Mouse (Mus musculus): Measurements from ENCODE around the gene Arl5a. TPM values are rescaled to one million over a fixed set of nuclear protein-coding genes. Genes with fewer than 3 reads are reported as not detected.

Arl5a gene
- polyA plus RNA-seq, 1 experiment from 2014 or later = 25.8 TPM

DNA sequence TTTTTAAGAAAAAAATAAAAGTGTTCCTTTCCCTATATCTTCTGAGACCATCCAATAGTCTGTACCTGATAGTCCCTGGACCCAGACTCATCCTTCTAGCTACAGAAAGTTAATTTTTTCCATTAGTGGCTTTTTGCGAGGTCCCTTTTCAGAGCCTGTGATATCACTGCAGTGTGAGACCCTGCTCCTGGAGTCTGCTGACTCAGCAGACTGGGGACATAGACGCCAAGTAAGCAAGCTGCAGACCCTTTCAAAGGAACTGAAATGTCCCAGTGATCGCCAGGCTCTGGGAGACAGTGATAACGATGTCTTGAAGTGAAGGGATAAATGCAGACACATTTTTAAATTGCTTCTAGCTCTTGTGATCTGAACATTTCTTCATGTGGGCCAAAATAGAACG, 21.9 kb upstream of the Arl5a start:
- Histone ChIP-seq H3K9ac (ENCODE audit: low read depth, low read length) (no peak overlapping the region), H3K9me3 (ENCODE audit: control insufficient read depth, low read length) (no peaks in the 10 kb centered on the region), H3K4me1 (ENCODE audit: control insufficient read depth, insufficient read depth, low read depth, low read length) (no peaks in the 10 kb centered on the region), H3K36me3 (ENCODE audit: control insufficient read depth, insufficient read depth, low read length) (peaks cover 6% of the 10 kb centered on the region; the same call in 1 of the 2 replicates), H3K4me3 (ENCODE audit: low read length) (no peak overlapping the region), H3K4me2 (ENCODE audit: low read length) (no peak overlapping the region), H3K27ac (ENCODE audit: low read depth, low read length) (no peak overlapping the region), H3K27me3 (replicated peaks; ENCODE audit: control insufficient read depth, insufficient read depth, low read length) (no peaks in the 10 kb centered on the region)
- ATAC-seq = no peak
- 83% methylated on average over 5 of the region's 5 CpGs for WGBS

DNA sequence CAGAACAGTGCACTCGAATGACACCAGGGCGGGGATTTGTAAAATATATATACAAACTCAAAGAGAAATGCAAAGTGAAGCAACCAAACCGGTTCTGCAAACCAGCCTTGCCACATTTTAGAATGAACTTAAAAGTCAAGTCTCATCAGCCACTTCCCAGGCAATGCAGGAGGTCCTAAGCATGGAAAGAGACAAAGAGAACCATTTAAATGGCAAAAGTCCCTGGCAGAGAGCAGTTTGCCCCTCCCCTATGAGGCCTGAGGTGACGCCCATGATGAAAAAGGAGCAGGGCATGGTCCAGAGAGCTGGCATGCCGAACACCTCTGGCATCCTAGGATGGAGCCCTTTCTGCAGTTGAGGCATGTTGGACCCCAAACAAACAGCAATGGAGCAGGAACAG, 17.4 kb upstream of the Arl5a start:
- Histone ChIP-seq H3K4me3 (ENCODE audit: low read length) (no peak overlapping the region), H3K36me3 (ENCODE audit: control insufficient read depth, insufficient read depth, low read length) (no peaks in the 10 kb centered on the region), H3K4me1 (ENCODE audit: control insufficient read depth, insufficient read depth, low read depth, low read length) (peaks cover 2% of the 10 kb centered on the region; the same call in 1 of the 2 replicates), H3K9ac (ENCODE audit: low read depth, low read length) (no peak overlapping the region), H3K4me2 (ENCODE audit: low read length) (no peak overlapping the region), H3K27ac (ENCODE audit: low read depth, low read length) (no peak overlapping the region), H3K9me3 (ENCODE audit: control insufficient read depth, low read length) (no peaks in the 10 kb centered on the region), H3K27me3 (replicated peaks; ENCODE audit: control insufficient read depth, insufficient read depth, low read length) (no peaks in the 10 kb centered on the region)
- 37% methylated on average over 5 of the region's 5 CpGs for WGBS
- ATAC-seq = no peak

DNA sequence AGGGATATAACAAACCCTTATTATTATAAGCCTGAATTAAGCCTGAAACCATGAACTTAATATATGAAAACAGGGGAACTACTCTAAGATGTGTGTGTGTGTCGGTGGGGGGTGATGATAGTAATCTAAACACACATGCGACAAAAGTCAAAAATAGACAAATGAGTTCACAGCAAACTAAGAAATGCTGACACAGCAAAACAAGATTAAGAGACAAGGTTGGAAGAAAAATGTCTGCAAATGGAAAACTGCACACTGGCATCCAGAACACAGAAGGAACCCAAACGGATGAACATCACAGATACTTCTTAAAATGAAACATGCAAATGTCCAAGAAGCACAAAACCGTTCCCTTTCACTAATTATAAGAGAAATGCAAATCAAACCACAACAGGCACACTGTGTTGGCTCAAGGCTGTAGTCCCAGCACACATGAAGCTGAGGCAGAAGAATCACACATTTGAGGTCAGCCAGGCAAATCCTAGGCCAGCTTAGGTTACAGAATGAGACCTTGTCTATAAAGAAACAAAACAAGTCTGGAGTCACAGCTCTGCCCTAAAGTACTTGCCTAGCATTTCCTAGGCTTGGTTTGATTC, 15.8 kb upstream of the Arl5a start:
- Histone ChIP-seq H3K9me3 (ENCODE audit: control insufficient read depth, low read length) (no peaks in the 10 kb centered on the region), H3K36me3 (ENCODE audit: control insufficient read depth, insufficient read depth, low read length) (no peaks in the 10 kb centered on the region), H3K4me2 (ENCODE audit: low read length) (no peak overlapping the region), H3K4me3 (ENCODE audit: low read length) (no peak overlapping the region), H3K27me3 (replicated peaks; ENCODE audit: control insufficient read depth, insufficient read depth, low read length) (no peaks in the 10 kb centered on the region), H3K27ac (ENCODE audit: low read depth, low read length) (no peak overlapping the region), H3K9ac (ENCODE audit: low read depth, low read length) (no peak overlapping the region), H3K4me1 (ENCODE audit: control insufficient read depth, insufficient read depth, low read depth, low read length) (peaks cover 2% of the 10 kb centered on the region; the same call in 1 of the 2 replicates)
- 87% methylated on average over 4 of the region's 4 CpGs for WGBS
- no peak for ATAC-seq

DNA sequence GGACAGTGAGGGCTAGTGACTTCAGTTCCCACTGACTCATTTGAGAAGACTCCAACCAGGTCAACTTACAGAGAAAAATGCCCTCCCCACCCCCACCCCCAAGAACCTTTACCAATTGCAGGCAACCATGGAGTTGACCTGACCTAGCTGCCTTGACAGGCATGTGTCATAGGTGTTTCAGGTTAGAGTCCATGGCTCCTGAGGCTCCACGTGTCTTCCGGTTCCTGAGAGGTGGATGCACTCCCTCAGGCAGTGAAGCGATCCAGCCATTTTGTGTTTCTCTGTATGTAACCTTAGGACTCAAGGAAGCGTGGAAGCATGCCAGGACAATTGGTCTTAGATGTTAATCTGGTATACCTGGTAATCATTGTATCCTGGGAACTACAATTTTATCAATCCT, 13.7 kb upstream of the Arl5a start:
- ATAC-seq = no peak
- WGBS = 95% methylated on average over 4 of the region's 4 CpGs
- Histone ChIP-seq H3K36me3 (ENCODE audit: control insufficient read depth, insufficient read depth, low read length) (0 out of 2 replicates have a peak, but pooled peaks cover 4% of the 10 kb centered on the region), H3K9me3 (ENCODE audit: control insufficient read depth, low read length) (no peaks in the 10 kb centered on the region), H3K4me1 (ENCODE audit: control insufficient read depth, insufficient read depth, low read depth, low read length) (peaks cover 2% of the 10 kb centered on the region; the same call in 1 of the 2 replicates), H3K4me3 (ENCODE audit: low read length) (no peak overlapping the region), H3K27ac (ENCODE audit: low read depth, low read length) (no peak overlapping the region), H3K4me2 (ENCODE audit: low read length) (no peak overlapping the region), H3K27me3 (replicated peaks; ENCODE audit: control insufficient read depth, insufficient read depth, low read length) (no peaks in the 10 kb centered on the region), H3K9ac (ENCODE audit: low read depth, low read length) (no peak overlapping the region)

DNA sequence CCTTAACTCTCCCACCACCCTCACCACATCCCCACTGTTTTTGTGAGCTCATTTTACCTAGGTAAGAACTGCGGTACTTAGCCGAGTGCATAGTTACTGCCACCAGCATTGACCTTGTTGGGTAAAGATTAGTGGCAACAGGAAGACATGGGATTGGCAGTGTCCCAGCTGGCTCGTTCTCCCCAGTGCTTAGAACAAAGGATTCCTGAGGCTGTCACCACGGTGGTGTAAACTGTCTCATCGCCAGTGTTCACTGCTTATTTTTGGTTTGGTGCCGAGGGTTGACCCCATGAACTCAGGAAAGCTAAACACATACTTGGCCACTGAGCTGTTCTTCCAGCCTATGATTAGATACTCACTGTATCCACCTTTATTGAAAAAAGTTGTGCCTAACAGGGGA, 13.3 kb upstream of the Arl5a start:
- 46% methylated on average over 6 of the region's 6 CpGs for WGBS
- no peaks in the 10 kb centered on the region for H3K9me3 ChIP-seq (ENCODE audit: control insufficient read depth, low read length)
- H3K27ac ChIP-seq (ENCODE audit: low read depth, low read length) = no peak overlapping the region
- peaks cover 2% of the 10 kb centered on the region; the same call in 1 of the 2 replicates for H3K4me1 ChIP-seq (ENCODE audit: control insufficient read depth, insufficient read depth, low read depth, low read length)
- H3K4me3 ChIP-seq (ENCODE audit: low read length) = no peak overlapping the region
- H3K27me3 ChIP-seq (replicated peaks; ENCODE audit: control insufficient read depth, insufficient read depth, low read length) = no peaks in the 10 kb centered on the region
- peak; percentile 53; the same call in 1 of the 2 replicates for ATAC-seq
- H3K4me2 ChIP-seq (ENCODE audit: low read length) = no peak overlapping the region
- H3K36me3 ChIP-seq (ENCODE audit: control insufficient read depth, insufficient read depth, low read length) = 0 out of 2 replicates have a peak, but pooled peaks cover 4% of the 10 kb centered on the region
- no peak overlapping the region for H3K9ac ChIP-seq (ENCODE audit: low read depth, low read length)

DNA sequence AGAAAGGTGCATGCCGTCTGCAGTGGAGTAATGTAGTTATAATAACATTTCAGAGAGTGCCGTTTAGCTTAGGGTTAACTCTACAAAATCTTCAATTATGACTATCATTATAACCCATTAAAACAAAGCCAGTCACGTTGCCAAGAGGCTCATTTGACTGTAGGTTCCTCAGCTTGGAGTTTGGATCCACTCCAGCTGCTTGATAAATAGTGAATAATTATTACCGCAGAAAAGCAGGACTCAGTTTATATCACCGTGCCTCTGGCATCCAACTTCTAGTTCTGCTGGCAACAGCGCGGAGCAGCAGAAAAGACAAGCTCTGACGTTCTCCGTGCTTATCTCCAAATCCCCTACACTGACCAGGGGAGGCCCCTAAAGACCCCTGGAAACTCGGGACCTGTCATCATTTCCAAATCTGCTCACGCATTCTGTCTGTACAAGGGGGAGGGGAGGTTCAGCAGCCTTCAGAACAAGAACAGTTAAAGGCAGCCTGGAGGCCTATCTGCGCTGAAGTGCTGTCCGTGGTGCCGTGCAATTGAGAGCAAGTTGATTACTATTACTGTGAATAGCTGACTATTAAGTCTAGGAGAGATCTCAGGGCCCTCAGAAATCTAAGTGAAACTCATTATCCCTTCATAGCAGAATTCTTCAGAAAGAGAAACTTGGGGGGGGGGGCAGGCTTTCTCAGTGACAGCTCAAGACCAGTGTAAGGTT, 11.4 kb upstream of the Arl5a start:
- Histone ChIP-seq H3K4me1 (ENCODE audit: control insufficient read depth, insufficient read depth, low read depth, low read length) (peaks cover 2% of the 10 kb centered on the region; the same call in 1 of the 2 replicates), H3K4me3 (ENCODE audit: low read length) (no peak overlapping the region), H3K36me3 (ENCODE audit: control insufficient read depth, insufficient read depth, low read length) (0 out of 2 replicates have a peak, but pooled peaks cover 4% of the 10 kb centered on the region), H3K9ac (ENCODE audit: low read depth, low read length) (no peak overlapping the region), H3K9me3 (ENCODE audit: control insufficient read depth, low read length) (no peaks in the 10 kb centered on the region), H3K27ac (ENCODE audit: low read depth, low read length) (no peak overlapping the region), H3K27me3 (replicated peaks; ENCODE audit: control insufficient read depth, insufficient read depth, low read length) (no peaks in the 10 kb centered on the region), H3K4me2 (ENCODE audit: low read length) (no peak overlapping the region)
- peak; percentile 46; the same call in 1 of the 2 replicates for ATAC-seq
- WGBS = 48% methylated on average over 14 of the region's 14 CpGs

DNA sequence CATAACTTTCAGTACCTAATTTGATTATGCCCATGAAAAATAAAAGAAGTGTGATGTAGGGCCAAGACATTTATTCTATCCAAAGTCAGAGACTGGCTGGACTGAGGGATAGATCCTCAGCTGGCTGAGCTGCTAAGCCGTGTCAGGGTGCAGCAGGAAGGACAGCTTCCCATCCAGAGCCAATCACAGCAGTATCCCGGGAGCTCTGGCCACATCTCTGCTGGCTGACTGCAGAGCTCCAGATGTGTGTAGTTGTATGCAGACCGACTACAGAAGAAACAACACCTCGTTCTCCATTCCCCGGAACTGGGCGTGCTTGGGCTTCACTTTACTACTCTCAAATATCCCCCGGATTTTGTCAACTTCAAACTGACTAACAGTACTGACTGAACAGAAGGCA, 8.7 kb upstream of the Arl5a start:
- no peak for ATAC-seq
- no peak overlapping the region for H3K4me2 ChIP-seq (ENCODE audit: low read length)
- no peak overlapping the region for H3K27ac ChIP-seq (ENCODE audit: low read depth, low read length)
- 61% methylated on average over 7 of the region's 7 CpGs for WGBS
- H3K9me3 ChIP-seq (ENCODE audit: control insufficient read depth, low read length) = no peaks in the 10 kb centered on the region
- H3K4me3 ChIP-seq (ENCODE audit: low read length) = no peak overlapping the region
- 0 out of 2 replicates have a peak, but pooled peaks cover 4% of the 10 kb centered on the region for H3K36me3 ChIP-seq (ENCODE audit: control insufficient read depth, insufficient read depth, low read length)
- H3K9ac ChIP-seq (ENCODE audit: low read depth, low read length) = no peak overlapping the region
- H3K27me3 ChIP-seq (replicated peaks; ENCODE audit: control insufficient read depth, insufficient read depth, low read length) = no peaks in the 10 kb centered on the region
- H3K4me1 ChIP-seq (ENCODE audit: control insufficient read depth, insufficient read depth, low read depth, low read length) = peaks cover 2% of the 10 kb centered on the region; the same call in 1 of the 2 replicates

DNA sequence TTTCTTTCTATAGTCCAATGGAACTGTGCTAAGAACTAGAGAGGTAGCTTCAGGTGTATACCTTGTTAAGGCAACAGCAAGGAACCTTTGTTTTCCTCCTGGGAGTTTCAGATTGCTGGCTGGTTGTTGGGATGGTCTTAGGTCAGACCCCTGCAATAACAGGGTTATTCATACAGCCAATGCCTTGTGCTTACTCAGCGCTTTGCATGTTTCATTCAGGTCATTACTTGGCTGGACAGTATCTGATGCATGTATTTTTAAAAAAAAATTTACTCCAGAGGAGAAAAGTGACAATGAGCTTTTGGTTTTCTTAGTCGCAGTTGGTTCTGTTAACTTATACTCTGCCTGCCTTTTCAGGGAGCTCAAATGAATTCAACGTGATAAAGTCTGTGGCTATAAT, 2.7 kb upstream of the Arl5a start:
- Histone ChIP-seq H3K27me3 (replicated peaks; ENCODE audit: control insufficient read depth, insufficient read depth, low read length) (no peaks in the 10 kb centered on the region), H3K4me2 (ENCODE audit: low read length) (no peak overlapping the region), H3K36me3 (ENCODE audit: control insufficient read depth, insufficient read depth, low read length) (no peaks in the 10 kb centered on the region), H3K9ac (ENCODE audit: low read depth, low read length) (no peak overlapping the region), H3K27ac (ENCODE audit: low read depth, low read length) (no peak overlapping the region), H3K9me3 (ENCODE audit: control insufficient read depth, low read length) (no peaks in the 10 kb centered on the region), H3K4me1 (ENCODE audit: control insufficient read depth, insufficient read depth, low read depth, low read length) (peaks cover 14% of the 10 kb centered on the region), H3K4me3 (ENCODE audit: low read length) (no peak overlapping the region)
- 88% methylated on average over 3 of the region's 3 CpGs for WGBS
- no peak for ATAC-seq

DNA sequence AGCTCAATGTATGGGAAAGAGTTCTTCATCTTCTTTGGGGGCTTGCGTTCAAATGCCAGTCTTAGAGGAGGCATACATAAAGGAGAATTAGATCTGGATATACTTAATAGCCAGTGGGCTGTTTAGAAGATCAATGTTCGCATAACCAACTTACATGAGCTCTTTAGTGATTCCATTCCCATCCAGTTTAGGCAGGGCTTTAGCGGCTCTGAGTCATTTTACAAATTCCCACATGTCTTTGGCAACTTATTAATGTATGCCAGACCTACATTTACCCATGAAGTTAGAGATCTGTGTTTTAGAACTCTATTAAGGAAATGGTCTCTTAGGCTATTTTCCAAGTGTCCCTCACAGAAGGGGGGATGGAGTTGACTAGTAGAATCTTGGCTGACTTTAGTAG, 1.3 kb upstream of the Arl5a start:
- H3K9ac ChIP-seq (ENCODE audit: low read depth, low read length) = no peak overlapping the region
- no peaks in the 10 kb centered on the region for H3K27me3 ChIP-seq (replicated peaks; ENCODE audit: control insufficient read depth, insufficient read depth, low read length)
- no peaks in the 10 kb centered on the region for H3K36me3 ChIP-seq (ENCODE audit: control insufficient read depth, insufficient read depth, low read length)
- H3K27ac ChIP-seq (ENCODE audit: low read depth, low read length) = no peak overlapping the region
- 91% methylated on average over 3 of the region's 3 CpGs for WGBS
- no peak overlapping the region for H3K4me3 ChIP-seq (ENCODE audit: low read length)
- no peaks in the 10 kb centered on the region for H3K9me3 ChIP-seq (ENCODE audit: control insufficient read depth, low read length)
- ATAC-seq = no peak
- H3K4me2 ChIP-seq (ENCODE audit: low read length) = no peak overlapping the region
- H3K4me1 ChIP-seq (ENCODE audit: control insufficient read depth, insufficient read depth, low read depth, low read length) = peaks cover 25% of the 10 kb centered on the region

All from hindbrain, embryonic 16.5 days (tissue).